Mouse (Mus musculus): ENCODE data around the gene Il22ra1.

DNA sequence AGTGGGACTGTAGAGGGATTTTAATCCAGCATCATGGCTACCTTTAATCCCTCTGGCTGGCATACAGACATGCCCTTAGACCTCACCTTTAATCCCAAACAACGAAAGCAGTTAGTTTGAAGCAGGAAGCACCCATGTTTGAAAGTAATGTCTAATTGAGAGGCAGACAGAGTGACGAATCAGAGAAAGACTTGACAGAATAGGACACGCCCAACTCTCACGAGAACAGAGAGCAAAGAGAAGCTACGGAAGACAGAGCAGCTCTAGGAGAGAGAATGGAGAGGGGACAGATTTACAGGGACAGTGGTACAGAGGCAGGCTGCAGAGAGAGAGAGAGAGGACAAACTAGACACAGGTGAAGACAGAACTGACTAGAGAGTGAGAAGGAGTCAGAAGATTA is 46.2 kb upstream of the Il22ra1 start:
- TF ChIP-seq CTCF (IDR thresholded peaks at IDR 0.05; ENCODE audit: borderline replicate concordance, insufficient read depth, low read length) (no peak), POLR2A (IDR thresholded peaks at IDR 0.05; ENCODE audit: low read depth, low read length) (no peak)
